Mouse (Mus musculus) midbrain, embryonic 11.5 days (tissue): ENCODE results near the gene Pjvk. TPM values are rescaled to one million over a fixed set of nuclear protein-coding genes. Genes with fewer than 3 reads are reported as not detected.
A peak's percentile ranks its signal among the peaks of the same experiment; 100 is the strongest.

ENCODE experiments used
- ATAC-seq: fragments of 200-750 bp; cut with Nextera tagmentation; 2 replicates; pipeline ENCODE4 v1.8.0; 2017; ENCODE audit warnings: moderate TSS enrichment, moderate library complexity; ENCODE audit not compliant: low FRiP score
- DNase-seq: peaks from one replicate; pipeline ENCODE4 v3.0.0; 2015; ENCODE audit warnings: low spot score; ENCODE audit errors: missing footprints
- H3K27ac ChIP-seq: fragments of 300-500 bp; sonication (generic); 2 replicates; pipeline ENCODE4 v1.5.1; 2014; ENCODE audit warnings: low read depth, low read length
- H3K27me3 ChIP-seq: fragments of 300-500 bp; sonication (generic); 2 replicates; pipeline ENCODE4 v1.6.1; 2014; ENCODE audit warnings: mild to moderate bottlenecking, low read length, moderate library complexity, mixed read lengths; ENCODE audit not compliant: control insufficient read depth, insufficient read depth
- H3K36me3 ChIP-seq: fragments of 300-500 bp; sonication (generic); 2 replicates; pipeline ENCODE4 v1.6.1; 2014; ENCODE audit warnings: mild to moderate bottlenecking, low read length, moderate library complexity, mixed read lengths; ENCODE audit not compliant: control insufficient read depth, insufficient read depth
- H3K4me1 ChIP-seq: fragments of 300-500 bp; sonication (generic); 2 replicates; pipeline ENCODE4 v1.6.1; 2014; ENCODE audit warnings: low read length; ENCODE audit not compliant: control insufficient read depth, insufficient read depth
- H3K4me2 ChIP-seq: fragments of 300-500 bp; sonication (generic); 2 replicates; pipeline ENCODE4 v1.6.1; 2014; ENCODE audit warnings: mild to moderate bottlenecking, moderate library complexity
- H3K4me3 ChIP-seq: fragments of 300-500 bp; sonication (generic); 2 replicates; pipeline ENCODE4 v1.5.1; 2014; ENCODE audit warnings: low read depth, low read length
- H3K9ac ChIP-seq: fragments of 300-500 bp; sonication (generic); 2 replicates; pipeline ENCODE4 v1.6.1; 2014; ENCODE audit warnings: low read length
- H3K9me3 ChIP-seq: fragments of 300-500 bp; sonication (generic); 2 replicates; pipeline ENCODE4 v1.6.1; 2016; ENCODE audit warnings: low read length; ENCODE audit not compliant: control insufficient read depth
- WGBS: fragments of 180-500 bp; shearing (Covaris S2); extraction: QIAGEN DNeasy Blood & Tissue Kit; methylation state at CpG from one replicate; pipeline ENCODE4 v1.1.7; 2014; 5-methylcytosine and 5-hydroxymethylcytosine counted together
- polyA plus RNA-seq: library from polyadenylated mRNA; unstranded; fragments of >200 nt; fragmentation: Nextera tagmentation; extraction: Ambion mirVana; gene quantifications from 2 replicates; pipeline ENCODE4 v1.2.1, GENCODE M21; 2014

Pjvk gene
- polyA plus RNA-seq, 1 experiment from 2014 or later: 0.55 TPM

GRCm38 (mm10) chr2:76655982-76656381 lies 7.7 kb downstream of the Pjvk start:
- Histone ChIP-seq H3K9ac (no peak overlapping the region), H3K36me3 (no peaks in the 10 kb centered on the region), H3K27ac (no peak overlapping the region), H3K27me3 (no peaks in the 10 kb centered on the region), H3K4me2 (no peak overlapping the region), H3K4me3 (no peak overlapping the region), H3K4me1 (no peaks in the 10 kb centered on the region), H3K9me3 (no peaks in the 10 kb centered on the region)
- peak; percentile 73 for DNase-seq
- ATAC-seq: no peak
- 4% methylated on average over 1 of the region's 1 CpGs for WGBS

GRCm38 (mm10) chr2:76658551-76658950 lies 10.3 kb downstream of the Pjvk start:
- ATAC-seq (no peak), DNase-seq (no peak)
- H3K27ac ChIP-seq: no peak overlapping the region
- no peaks in the 10 kb centered on the region for H3K9me3 ChIP-seq
- WGBS: 82% methylated on average over 13 of the region's 13 CpGs
- H3K4me1 ChIP-seq: no peaks in the 10 kb centered on the region
- H3K36me3 ChIP-seq: no peaks in the 10 kb centered on the region
- H3K9ac ChIP-seq: no peak overlapping the region
- no peak overlapping the region for H3K4me3 ChIP-seq
- no peaks in the 10 kb centered on the region for H3K27me3 ChIP-seq
- no peak overlapping the region for H3K4me2 ChIP-seq

DNA sequence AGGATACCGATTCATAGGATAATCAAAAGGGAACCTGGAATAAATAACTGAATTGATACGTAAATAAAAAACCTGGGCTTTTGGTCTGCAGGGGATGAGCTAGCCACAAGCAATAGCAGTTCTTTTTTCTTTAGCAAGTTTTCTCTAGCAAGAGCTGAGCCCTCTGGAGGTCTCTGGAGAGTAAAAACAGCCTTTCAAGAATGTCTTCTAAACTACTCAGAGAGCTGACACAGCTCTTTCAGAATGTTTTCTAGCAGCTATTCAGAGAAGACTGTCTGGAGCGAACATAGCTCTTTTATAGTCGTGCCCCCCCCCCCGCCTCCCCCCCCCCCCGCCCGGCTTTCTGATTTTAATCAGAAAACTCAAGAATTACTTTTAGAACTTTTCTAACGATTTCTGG lies 11.1 kb downstream of the Pjvk start:
- H3K4me2 ChIP-seq: no peak overlapping the region
- DNase-seq (no peak), ATAC-seq (no peak)
- no peak overlapping the region for H3K4me3 ChIP-seq
- no peak overlapping the region for H3K27ac ChIP-seq
- H3K9ac ChIP-seq: no peak overlapping the region
- WGBS: 49% methylated on average over 8 of the region's 8 CpGs
- no peaks in the 10 kb centered on the region for H3K4me1 ChIP-seq
- no peaks in the 10 kb centered on the region for H3K36me3 ChIP-seq
- no peaks in the 10 kb centered on the region for H3K9me3 ChIP-seq
- no peaks in the 10 kb centered on the region for H3K27me3 ChIP-seq

DNA sequence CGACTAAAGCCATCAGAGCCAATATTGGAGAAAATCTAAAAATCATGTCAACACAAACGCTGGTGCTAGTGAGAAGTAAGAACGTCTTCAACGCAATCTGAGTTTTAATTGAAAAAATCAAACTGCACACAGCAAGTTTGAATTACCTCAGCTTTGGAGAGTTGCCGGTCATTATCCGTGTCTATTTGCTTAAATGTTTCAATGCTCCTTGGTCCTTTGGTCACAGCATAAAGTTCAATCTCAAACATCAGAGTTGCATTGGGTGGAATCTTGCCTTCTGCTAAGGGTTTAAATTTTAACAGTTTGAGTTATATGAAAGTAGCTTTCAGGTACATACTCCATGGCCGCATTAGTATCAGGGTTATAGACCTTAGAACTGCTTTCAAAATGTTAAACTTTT lies 17.3 kb downstream of the Pjvk start:
- H3K27me3 ChIP-seq: no peaks in the 10 kb centered on the region
- no peak overlapping the region for H3K27ac ChIP-seq
- H3K9me3 ChIP-seq: no peaks in the 10 kb centered on the region
- 94% methylated on average over 7 of the region's 7 CpGs for WGBS
- no peak for ATAC-seq
- H3K4me3 ChIP-seq: no peak overlapping the region
- H3K4me1 ChIP-seq: no peaks in the 10 kb centered on the region
- H3K9ac ChIP-seq: no peak overlapping the region
- DNase-seq: no peak
- no peak overlapping the region for H3K4me2 ChIP-seq
- H3K36me3 ChIP-seq: no peaks in the 10 kb centered on the region

- no peaks in the 10 kb centered on the region for H3K9me3 ChIP-seq
- DNase-seq (no peak), ATAC-seq (no peak)
- no peak overlapping the region for H3K27ac ChIP-seq
- H3K4me1 ChIP-seq: no peaks in the 10 kb centered on the region
- H3K9ac ChIP-seq: no peak overlapping the region
- H3K4me2 ChIP-seq: no peak overlapping the region
- H3K36me3 ChIP-seq: no peaks in the 10 kb centered on the region
- no peaks in the 10 kb centered on the region for H3K27me3 ChIP-seq
- no peak overlapping the region for H3K4me3 ChIP-seq
- 93% methylated on average over 5 of the region's 5 CpGs for WGBS
These were observed 18.9 kb downstream of the Pjvk start for GRCm38 (mm10) chr2:76667200-76667599.

- Histone ChIP-seq H3K4me3 (peak overlapping the region; percentile 36; the same call in 1 of the 2 replicates), H3K36me3 (no peaks in the 10 kb centered on the region), H3K27me3 (no peaks in the 10 kb centered on the region), H3K9me3 (no peaks in the 10 kb centered on the region), H3K4me1 (peaks cover 14% of the 10 kb centered on the region), H3K4me2 (peak overlapping the region; percentile 58), H3K27ac (no peak overlapping the region), H3K9ac (peak overlapping the region; percentile 68)
- no peak for ATAC-seq
- DNase-seq: peak; percentile 85
- 93% methylated on average over 6 of the region's 6 CpGs for WGBS
These were observed 23.4 kb downstream of the Pjvk start for GRCm38 (mm10) chr2:76671641-76672040.

DNA sequence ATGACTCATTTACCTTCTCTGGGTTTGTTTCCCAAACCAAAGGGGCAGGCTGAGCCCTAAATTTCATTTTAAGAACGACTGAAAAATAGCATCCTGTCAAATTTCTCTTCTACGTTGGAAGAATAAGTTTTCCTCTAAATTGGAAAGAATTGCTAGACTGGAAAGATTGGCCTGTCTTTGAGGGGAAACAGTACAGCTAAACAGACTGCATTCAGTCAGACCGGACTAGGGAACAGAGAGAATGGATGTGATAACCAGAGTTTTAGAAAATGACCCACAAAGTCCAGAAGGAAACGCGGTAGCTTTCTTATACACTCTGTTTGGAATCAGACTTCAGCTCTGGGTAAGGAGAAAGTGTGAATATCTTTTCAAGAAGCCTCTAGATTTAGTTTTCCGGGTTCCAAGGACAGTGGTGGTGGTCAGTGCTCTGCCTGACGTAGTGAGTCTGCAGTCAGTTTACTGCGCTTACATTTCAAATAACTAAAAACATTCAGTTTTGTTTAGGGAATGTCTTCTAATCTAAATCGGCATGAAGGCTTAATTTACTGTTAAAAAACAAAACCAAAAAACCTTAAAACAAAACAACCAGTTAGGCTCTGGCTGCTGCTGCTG lies 24.0 kb downstream of the Pjvk start:
- Histone ChIP-seq H3K4me1 (peaks cover 14% of the 10 kb centered on the region), H3K4me3 (peak overlapping the region; percentile 36), H3K27me3 (no peaks in the 10 kb centered on the region), H3K9me3 (no peaks in the 10 kb centered on the region), H3K4me2 (peak overlapping the region; percentile 58), H3K9ac (peak overlapping the region; percentile 68), H3K36me3 (no peaks in the 10 kb centered on the region), H3K27ac (no peak overlapping the region; the same call in 1 of the 2 replicates)
- no peak for DNase-seq
- 47% methylated on average over 9 of the region's 9 CpGs for WGBS
- ATAC-seq: no peak

GRCm38 (mm10) chr2:76672966-76673392 lies 24.7 kb downstream of the Pjvk start, which contains the start of gene Fkbp7:
TSS of gene Fkbp7 (minus strand) at chr2:76673116.
- Histone ChIP-seq H3K9me3 (no peaks in the 10 kb centered on the region), H3K4me1 (peaks cover 14% of the 10 kb centered on the region), H3K27ac (peak within 1 kb of the TSS; percentile 27; the same call in 1 of the 2 replicates), H3K4me2 (peak within 1 kb of the TSS; percentile 58), H3K9ac (peak within 1 kb of the TSS; percentile 68), H3K4me3 (peak within 1 kb of the TSS; percentile 36), H3K27me3 (no peaks in the 10 kb centered on the region), H3K36me3 (no peaks in the 10 kb centered on the region)
- WGBS: under 1% methylated on average over 17 of the region's 17 CpGs
- DNase-seq: peak; percentile 100
- ATAC-seq: peak; percentile 91

- H3K4me1 ChIP-seq: peaks cover 14% of the 10 kb centered on the region
- WGBS: 32% methylated on average over 7 of the region's 7 CpGs
- DNase-seq: peak; percentile 87
- H3K9me3 ChIP-seq: no peaks in the 10 kb centered on the region
- no peak for ATAC-seq
- no peak overlapping the region for H3K9ac ChIP-seq
- no peak overlapping the region for H3K4me3 ChIP-seq
- peak overlapping the region; percentile 27; the same call in 1 of the 2 replicates for H3K27ac ChIP-seq
- no peaks in the 10 kb centered on the region for H3K27me3 ChIP-seq
- peak overlapping the region; percentile 58 for H3K4me2 ChIP-seq
- no peaks in the 10 kb centered on the region for H3K36me3 ChIP-seq
These were observed 25.3 kb downstream of the Pjvk start for GRCm38 (mm10) chr2:76673472-76674081.
